Mouse (Mus musculus): Measurements from ENCODE around the gene Hlcs.

Gene Hlcs

DNA sequence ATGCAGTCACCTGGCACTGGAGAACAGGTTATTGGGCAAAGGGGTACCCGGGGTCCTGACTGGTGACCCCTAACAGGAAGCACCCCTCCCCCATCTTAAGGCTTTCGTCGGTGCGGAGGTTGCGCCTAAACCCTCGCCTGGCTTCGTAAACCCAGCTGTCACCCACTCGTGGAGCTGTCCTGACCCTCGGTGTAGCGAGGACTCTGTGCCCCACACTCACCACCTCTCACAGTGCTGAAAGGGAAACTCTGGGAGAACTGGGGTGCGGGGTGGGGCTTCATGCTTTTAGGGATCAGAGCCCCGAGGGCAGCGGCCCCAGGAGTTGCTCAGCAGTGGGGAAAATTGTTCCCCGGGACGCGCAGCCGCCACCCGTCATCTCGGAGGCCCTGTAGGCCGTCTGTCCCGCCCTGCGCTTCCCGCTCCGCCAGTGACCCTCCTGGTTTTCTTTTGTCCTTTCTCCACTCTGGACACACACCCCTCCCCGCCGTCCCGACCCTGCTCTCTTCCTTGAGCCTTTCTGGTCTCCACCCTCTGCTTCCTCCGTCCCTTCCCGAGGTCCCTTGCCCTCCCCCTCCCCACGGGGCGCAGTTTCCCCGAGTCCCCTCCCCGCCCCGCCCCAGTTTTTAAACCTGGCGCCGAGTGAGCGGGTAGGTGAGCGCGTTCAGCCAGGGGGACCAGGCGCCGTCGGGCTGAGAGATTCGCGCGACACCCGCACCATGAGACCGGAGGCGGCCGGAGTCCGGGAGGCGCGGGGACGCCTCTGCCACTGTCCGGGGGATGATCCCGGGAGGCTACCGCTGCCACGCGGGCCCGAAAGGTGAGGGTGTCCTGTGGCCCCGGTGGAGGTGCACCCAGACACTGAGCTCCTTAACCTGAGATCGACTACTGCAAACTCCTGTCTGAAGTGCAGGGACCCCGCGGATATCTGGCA, 14.7 kb upstream of the Hlcs start, which contains the start of gene Ripply3:
Ripply3 (plus strand) TSS at position 640 of the 931 bp plus-strand sequence.
- DNase-seq (ENCODE audit: low read depth), result no peak

DNA sequence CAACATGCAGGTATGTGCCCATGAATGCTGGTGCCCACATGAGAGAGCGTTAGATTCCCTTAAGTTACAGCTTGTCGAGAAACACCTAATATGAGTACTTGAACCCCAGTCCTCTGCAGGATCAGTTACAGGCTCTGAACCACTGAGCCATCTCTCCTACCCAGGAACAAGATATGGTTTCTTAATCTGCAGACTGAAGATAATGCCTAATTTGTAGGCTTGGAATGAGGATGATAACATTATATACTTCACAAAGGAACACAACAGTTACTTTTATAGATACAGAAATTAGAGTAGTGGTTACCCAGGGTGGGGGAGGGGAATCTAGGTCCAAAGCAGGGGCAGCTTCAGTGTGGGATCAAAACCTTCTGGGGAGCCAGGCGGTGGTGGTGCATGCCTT, 12.6 kb upstream of the Hlcs start:
- DNase-seq (ENCODE audit: low read depth), result no peak

GRCm38 (mm10) chr16:94323681-94324080, 10.3 kb upstream of the Hlcs start:
- DNase-seq (ENCODE audit: low read depth), result no peak

DNA sequence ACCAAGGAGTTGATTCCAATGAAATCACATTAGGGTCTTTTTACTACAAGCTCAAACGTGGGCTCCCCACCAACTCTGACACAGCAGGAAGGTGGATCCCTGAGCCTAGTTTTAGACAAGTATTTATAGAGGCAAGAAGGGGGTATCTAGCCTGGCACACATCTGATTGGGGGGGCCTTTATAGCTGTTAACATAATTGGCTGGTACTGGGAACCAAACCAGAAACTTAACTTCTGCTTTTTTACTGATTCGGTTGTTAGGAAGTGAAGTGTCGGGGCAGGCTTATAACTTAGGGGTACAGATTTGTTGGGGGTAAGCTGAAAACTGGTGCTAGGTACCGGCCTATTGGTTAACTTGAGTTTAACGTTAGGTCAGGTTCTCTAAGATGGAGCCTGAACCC, 6.9 kb upstream of the Hlcs start:
- no peak for DNase-seq (ENCODE audit: low read depth)

GRCm38 (mm10) chr16:94317752-94318151, 4.4 kb upstream of the Hlcs start:
- no peak for DNase-seq (ENCODE audit: low read depth)

DNA sequence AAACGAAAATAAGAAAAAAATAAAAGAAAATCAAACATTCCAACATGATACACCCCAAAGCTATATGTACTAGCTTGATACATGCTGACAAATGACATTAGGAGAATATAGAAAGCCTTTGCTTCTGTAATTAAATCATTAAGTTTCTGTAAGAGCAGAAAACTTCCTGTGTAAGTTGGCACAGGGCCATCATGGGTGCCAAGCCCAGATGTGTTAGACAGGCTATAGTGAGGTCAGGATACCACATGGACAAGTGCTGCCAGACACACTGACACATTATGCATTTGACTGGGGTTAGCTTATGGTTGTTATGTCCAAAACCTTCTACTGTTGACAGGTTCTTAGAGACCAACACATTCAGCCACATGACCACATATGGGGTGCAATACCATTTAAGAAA, 1.8 kb upstream of the Hlcs start:
- no peak for DNase-seq (ENCODE audit: low read depth)

GRCm38 (mm10) chr16:94314626-94315025, 1.3 kb upstream of the Hlcs start:
- no peak for DNase-seq (ENCODE audit: low read depth)

GRCm38 (mm10) chr16:94312663-94313228, 625 bp downstream of the Hlcs start:
- DNase-seq (ENCODE audit: low read depth), result peak; percentile 77

GRCm38 (mm10) chr16:94311931-94312330, 1.4 kb downstream of the Hlcs start:
- no peak for DNase-seq (ENCODE audit: low read depth)

- no peak for DNase-seq (ENCODE audit: low read depth)
Measured at GRCm38 (mm10) chr16:94311416-94311815, 2.0 kb downstream of the Hlcs start.

- DNase-seq (ENCODE audit: low read depth), result no peak
Measured at GRCm38 (mm10) chr16:94309025-94309424, 4.3 kb downstream of the Hlcs start.

DNA sequence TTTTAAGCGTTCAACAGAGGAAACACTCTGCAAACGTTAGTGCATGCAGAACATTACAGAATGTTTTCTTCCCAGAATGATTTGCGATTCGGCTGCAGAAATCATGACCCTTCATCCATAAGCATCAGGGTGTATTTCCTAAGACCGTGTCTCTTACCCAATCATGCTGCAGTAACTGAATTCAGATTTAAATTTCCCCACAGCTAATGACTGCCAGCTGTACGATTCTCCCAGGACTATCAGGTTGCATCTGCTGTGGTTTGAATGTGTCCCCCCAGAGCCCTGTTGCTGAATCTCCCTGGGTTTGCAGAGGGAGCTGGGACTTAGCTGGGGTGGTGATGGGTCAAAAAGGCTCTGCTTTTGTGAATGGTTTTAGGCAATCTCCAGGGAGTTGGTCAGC, 5.4 kb downstream of the Hlcs start:
- no peak for DNase-seq (ENCODE audit: low read depth)

DNA sequence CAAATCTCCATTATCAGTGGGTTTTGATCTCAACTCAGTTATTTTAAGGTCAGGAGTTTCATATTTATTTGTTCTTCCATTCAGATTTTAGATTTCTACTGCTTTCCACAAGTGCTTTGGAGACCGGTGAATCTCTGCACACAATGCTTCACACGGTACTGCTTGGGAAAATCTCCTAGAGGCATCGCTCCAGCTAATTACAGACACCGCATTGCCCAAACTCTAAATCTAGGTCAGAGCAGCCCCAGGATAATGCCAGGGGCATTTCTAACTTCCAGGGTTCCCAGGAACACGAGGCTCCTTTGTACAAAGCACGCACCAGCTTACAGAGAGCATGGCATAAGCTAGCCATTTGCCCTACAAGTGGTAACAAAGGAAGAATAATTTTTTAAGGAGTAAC, 5.8 kb downstream of the Hlcs start:
- DNase-seq (ENCODE audit: low read depth), result no peak

DNA sequence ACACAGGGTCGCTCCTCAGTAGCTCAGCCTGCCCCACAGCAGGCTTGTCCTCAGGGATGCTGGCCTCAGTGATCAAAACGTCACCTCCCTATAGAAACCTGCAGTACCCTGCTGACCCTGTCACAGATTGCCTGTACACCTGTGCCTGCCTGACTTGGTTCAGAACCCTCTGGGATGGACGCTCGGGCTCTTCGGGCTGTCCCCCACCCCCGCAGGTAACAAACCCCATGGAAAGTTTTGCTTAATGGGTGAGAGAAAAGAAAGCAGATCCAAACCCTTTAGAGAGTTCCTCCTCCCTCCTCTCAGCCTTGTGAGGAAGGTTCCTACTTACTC, 10.2 kb downstream of the Hlcs start:
- DNase-seq (ENCODE audit: low read depth), result no peak

- no peak for DNase-seq (ENCODE audit: low read depth)
Measured at GRCm38 (mm10) chr16:94302274-94303202, 10.8 kb downstream of the Hlcs start.

- DNase-seq (ENCODE audit: low read depth), result no peak
Measured at GRCm38 (mm10) chr16:94301696-94302095, 11.7 kb downstream of the Hlcs start.

DNA sequence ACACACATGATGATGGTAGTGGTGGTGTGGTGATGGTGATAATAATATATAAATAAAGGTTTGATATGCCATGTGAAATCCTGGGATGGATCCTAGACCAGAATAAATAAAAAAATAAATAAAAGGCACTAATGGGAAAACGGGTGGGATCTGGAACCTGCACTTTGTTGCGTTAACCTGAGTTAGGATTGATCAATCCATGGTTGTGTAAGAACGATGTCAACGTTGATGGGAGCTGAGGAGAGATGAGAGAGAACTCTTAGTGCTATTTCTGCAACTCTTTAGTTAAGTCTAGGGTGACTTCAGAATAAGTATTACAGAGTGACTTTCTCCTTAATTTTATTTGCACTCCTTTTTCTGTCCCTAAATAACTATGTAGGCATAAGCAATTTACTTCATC, 12.2 kb downstream of the Hlcs start:
- no peak for DNase-seq (ENCODE audit: low read depth)

GRCm38 (mm10) chr16:94299210-94299609, 14.2 kb downstream of the Hlcs start:
- DNase-seq (ENCODE audit: low read depth), result no peak

DNA sequence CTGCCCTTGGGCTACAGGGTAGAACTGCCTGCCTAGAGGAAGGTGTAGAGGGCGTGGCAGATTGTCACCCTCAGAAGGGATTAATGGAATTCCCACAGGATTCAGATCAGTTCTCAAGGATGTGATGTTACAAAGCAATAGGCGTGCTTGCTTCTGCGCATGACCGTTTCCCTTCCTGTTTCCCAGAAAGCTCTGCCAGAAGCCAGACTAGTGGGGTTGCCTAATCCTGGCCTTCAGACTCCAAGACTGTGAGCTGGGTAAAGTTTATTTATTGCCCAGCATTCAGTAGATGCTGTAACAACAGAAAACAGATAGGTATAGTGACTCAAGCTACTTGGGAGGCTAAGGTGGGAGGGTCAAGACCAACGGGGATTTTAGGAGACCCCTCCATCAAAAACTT, 15.3 kb downstream of the Hlcs start:
- no peak for DNase-seq (ENCODE audit: low read depth)

- DNase-seq (ENCODE audit: low read depth), result no peak
Measured at GRCm38 (mm10) chr16:94291141-94291540, 22.2 kb downstream of the Hlcs start.

DNA sequence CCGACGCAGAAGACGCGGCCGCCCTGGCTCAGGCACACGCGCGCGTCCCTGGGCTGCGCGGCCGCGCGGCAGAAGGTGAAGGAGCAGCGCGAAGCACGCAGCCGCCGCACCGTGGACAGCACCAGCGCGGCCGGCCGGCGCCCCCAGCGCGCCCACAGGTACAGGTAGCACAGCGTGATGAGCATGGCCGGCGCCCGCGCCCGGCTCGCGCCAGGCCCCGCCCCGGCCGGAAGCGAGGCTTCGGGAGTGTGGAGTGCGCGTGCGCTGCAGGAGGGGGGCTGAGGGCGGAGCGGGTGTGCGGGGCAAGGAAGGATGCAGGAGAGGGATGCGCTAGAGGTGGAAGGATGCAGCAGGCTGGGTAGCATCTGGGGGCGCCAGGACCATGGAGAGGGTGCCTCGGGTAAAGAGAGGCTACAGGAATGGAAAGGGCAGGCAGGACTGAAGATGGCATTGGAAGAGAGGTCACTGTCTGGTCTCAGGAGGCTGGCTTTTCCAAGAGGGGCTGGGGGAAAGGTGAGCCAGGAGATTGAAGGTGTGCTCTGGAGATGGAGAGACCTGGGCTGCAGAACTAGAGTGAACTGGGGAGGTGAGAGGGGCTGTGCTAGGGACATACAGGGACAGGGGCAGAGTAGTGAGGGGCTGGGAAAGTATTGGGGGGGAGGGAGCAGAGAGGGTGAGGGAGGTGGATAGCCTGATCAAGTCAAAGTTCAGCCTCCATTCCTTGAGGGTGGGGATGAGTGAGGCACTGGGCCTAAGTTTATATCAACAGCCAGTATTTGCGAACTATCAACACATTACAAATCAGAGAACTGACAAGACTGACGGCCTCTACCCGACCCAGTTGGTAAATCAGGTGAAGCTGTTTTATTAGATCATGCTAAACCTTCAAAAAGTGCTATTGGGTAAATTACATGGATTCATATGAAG, 23.0 kb downstream of the Hlcs start:
- peak; percentile 61 for DNase-seq (ENCODE audit: low read depth)

Data from c-Kit-positive CD71-positive TER-119-negative erythroid progenitor cells, embryonic 14.5 days (primary cell).